Mouse (Mus musculus): Measurements from ENCODE around the gene Pde1a.

DNA sequence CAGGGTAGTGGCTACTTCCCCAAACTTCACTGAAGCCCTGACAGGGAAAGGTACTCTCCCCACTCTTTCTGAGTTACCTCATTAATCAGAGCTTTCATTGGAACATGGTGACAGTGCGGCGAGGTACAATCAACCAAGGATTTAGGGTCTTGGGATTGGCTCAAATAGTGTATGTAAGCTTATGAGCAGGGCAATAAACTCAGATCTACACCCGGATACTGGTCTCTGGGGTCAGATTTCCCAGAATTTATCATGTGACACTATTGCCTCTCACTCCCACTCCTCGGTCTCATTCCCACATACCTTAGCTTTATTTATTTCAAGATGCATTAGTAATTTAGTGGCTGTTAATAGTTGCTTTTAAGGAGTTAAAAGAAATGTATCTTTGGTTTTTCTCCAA is 303.4 kb downstream of the Pde1a start:
- no peak for TF ChIP-seq CTCF (IDR thresholded peaks at IDR 0.05; ENCODE audit: borderline replicate concordance, insufficient read depth, low read depth, low read length)
- TF ChIP-seq POLR2A (IDR thresholded peaks at IDR 0.05; ENCODE audit: borderline replicate concordance, insufficient read depth, low read length) = no peak

Measured in cerebellum, adult 2 months (tissue).